Mouse (Mus musculus) heart, embryonic 13.5 days (tissue): Measurements from ENCODE around the gene Rpl10. TPM values are rescaled to one million over a fixed set of nuclear protein-coding genes. Genes with fewer than 3 reads are reported as not detected.

ENCODE experiments used
- microRNA-seq: library from miRNA; unstranded; fragments of <30 nt; microRNA quantifications from one replicate; pipeline ENCODE4, GENCODE M21; 2016
- polyA plus RNA-seq: library from polyadenylated mRNA; unstranded; fragments of >200 nt; fragmentation: Nextera tagmentation; extraction: Ambion mirVana; gene quantifications from 2 replicates; pipeline ENCODE4 v1.2.1, GENCODE M21; 2015

The Rpl10 gene
- polyA plus RNA-seq, 1 experiment from 2014 or later: 437 TPM

Small RNA genes lying within 50 kb of the gene (microRNA-seq; reads per million reads assigned to microRNA genes)
- gene Mir7091: not detected
- not detected for gene Mir7092

Other genes with a start within 250 kb of the Rpl10 start
- gene Irak1, start 246.9 kb upstream of the Rpl10 start, polyA plus RNA-seq: 45.2 and 50.3 TPM in 2 replicates
- not detected in 2 replicates for gene Opn1mw, start 143.3 kb upstream of the Rpl10 start, polyA plus RNA-seq
- 9.9 and 10.7 TPM in 2 replicates for gene Mecp2, start 135.4 kb upstream of the Rpl10 start, polyA plus RNA-seq
- gene Tex28, start 103.0 kb upstream of the Rpl10 start, polyA plus RNA-seq: not detected in 2 replicates
- gene Tktl1, start 93.6 kb upstream of the Rpl10 start, polyA plus RNA-seq: not detected in 2 replicates
- gene Flna, start 21.0 kb upstream of the Rpl10 start, polyA plus RNA-seq: 136 and 154 TPM in 2 replicates
- gene Emd, start 16.1 kb upstream of the Rpl10 start, polyA plus RNA-seq: 16.3 and 17.2 TPM in 2 replicates
- 63.9 and 66.2 TPM in 2 replicates for gene Taz, start 11.1 kb downstream of the Rpl10 start, polyA plus RNA-seq
- 9.9 and 13.4 TPM in 2 replicates for gene Dnase1l1, start 11.5 kb downstream of the Rpl10 start, polyA plus RNA-seq
- gene Atp6ap1, start 26.3 kb downstream of the Rpl10 start, polyA plus RNA-seq: 117 and 131 TPM in 2 replicates
- 136 and 152 TPM in 2 replicates for gene Gdi1, start 34.2 kb downstream of the Rpl10 start, polyA plus RNA-seq
- gene Fam50a, start 42.2 kb downstream of the Rpl10 start, polyA plus RNA-seq: 49.5 and 55.5 TPM in 2 replicates
- gene Plxna3, start 58.3 kb downstream of the Rpl10 start, polyA plus RNA-seq: 5.3 and 7.5 TPM in 2 replicates
- gene Lage3, start 82.8 kb downstream of the Rpl10 start, polyA plus RNA-seq: 90.1 and 98.3 TPM in 2 replicates
- gene Ubl4a, start 102.4 kb downstream of the Rpl10 start, polyA plus RNA-seq: 59.3 TPM in 2 replicates
- 16.1 and 16.3 TPM in 2 replicates for gene Slc10a3, start 102.5 kb downstream of the Rpl10 start, polyA plus RNA-seq
- 25.3 and 28.5 TPM in 2 replicates for gene Fam3a, start 122.5 kb downstream of the Rpl10 start, polyA plus RNA-seq
- 17.4 and 18.1 TPM in 2 replicates for gene Ikbkg, start 122.5 kb downstream of the Rpl10 start, polyA plus RNA-seq
- 20.4 and 21.7 TPM in 2 replicates for gene G6pdx, start 158.4 kb downstream of the Rpl10 start, polyA plus RNA-seq
- gene Gm6880, start 210.6 kb downstream of the Rpl10 start, polyA plus RNA-seq: not detected in 2 replicates